Mouse (Mus musculus): Measurements from ENCODE around the gene AC141477.1.

Gene AC141477.1

GRCm38 (mm10) chr10:76408520-76408919 lies 31.7 kb downstream of the AC141477.1 start:
- no peak for DNase-seq (ENCODE audit: low read depth, low spot score)

GRCm38 (mm10) chr10:76392596-76392995 lies 47.6 kb downstream of the AC141477.1 start:
- DNase-seq (ENCODE audit: low read depth, low spot score), result no peak

- DNase-seq (ENCODE audit: low read depth, low spot score), result no peak
These were observed 48.5 kb downstream of the AC141477.1 start for GRCm38 (mm10) chr10:76391786-76392185.

GRCm38 (mm10) chr10:76391166-76391565 lies 49.1 kb downstream of the AC141477.1 start:
- no peak for DNase-seq (ENCODE audit: low read depth, low spot score)

All from brain, embryonic 18.5 days (tissue).